In the genomic region with DNA sequence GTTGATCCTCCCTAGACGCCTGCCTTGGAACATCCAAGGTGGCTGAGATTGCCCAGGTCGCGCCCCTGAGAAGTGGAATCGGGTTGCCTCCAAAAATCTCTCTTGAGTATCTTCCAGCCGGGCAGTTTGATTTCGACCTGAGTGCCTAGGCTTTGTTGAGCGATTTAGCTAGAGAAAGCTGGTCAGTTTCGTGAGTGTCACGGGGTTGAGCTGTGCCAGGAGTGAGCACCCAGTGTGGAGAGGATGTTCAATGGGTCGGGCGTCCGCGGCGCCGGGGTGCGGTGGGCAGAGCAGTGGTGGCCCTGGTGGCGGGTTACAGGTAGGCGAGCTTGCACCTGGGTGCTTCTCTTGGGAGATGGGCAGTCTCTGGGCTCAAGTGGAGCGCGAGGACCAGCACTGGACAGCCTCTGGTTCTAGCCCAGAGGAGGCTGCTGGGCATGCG, we compare ENCODE assay signal across 8 mouse cellular contexts. TPM values are rescaled to one million over a fixed set of nuclear protein-coding genes. Genes with fewer than 3 reads are reported as not detected.
DNase-seq lines count a peak whose midpoint lies in the region; ATAC-seq and TF ChIP-seq lines count a peak whose summit lies in the region.

No protein-coding gene starts in this region.

- no peak for TF ChIP-seq CTCF in layer of hippocampus, adult 2 months (conservative IDR thresholded peaks at IDR 0.05)
- TF ChIP-seq CTCF in cerebellum, adult 2 months (IDR thresholded peaks at IDR 0.05; ENCODE audit: borderline replicate concordance, insufficient read depth, low read depth, low read length) = no peak
- no peak for TF ChIP-seq CTCF in kidney, postnatal 0 days (IDR thresholded peaks at IDR 0.05; ENCODE audit: low read depth)

- peak overlapping the region; percentile 91 for H3K9ac ChIP-seq in forebrain, embryonic 16.5 days (replicated peaks; ENCODE audit: low read depth, low read length)
- peak overlapping the region; percentile 2; the same call in 1 of the 2 replicates for H3K9ac ChIP-seq in kidney, postnatal 0 days (ENCODE audit: low read depth, low read length)

- H3K4me1 ChIP-seq in cerebellum, adult 2 months (ENCODE audit: control insufficient read depth, insufficient read depth, low read length) = no peaks in the 10 kb centered on the region; the same call in 1 of the 2 replicates
- peaks cover 10% of the 10 kb centered on the region; the same call in 1 of the 2 replicates for H3K4me1 ChIP-seq in forebrain, embryonic 16.5 days (replicated peaks; ENCODE audit: control insufficient read depth, insufficient read depth, low read length)
- peaks cover 5% of the 10 kb centered on the region; the same call in 1 of the 2 replicates for H3K4me1 ChIP-seq in kidney, postnatal 0 days (replicated peaks; ENCODE audit: insufficient read depth, low read length)

- H3K36me3 ChIP-seq in forebrain, embryonic 16.5 days (ENCODE audit: control insufficient read depth, insufficient read depth) = no peaks in the 10 kb centered on the region
- no peaks in the 10 kb centered on the region for H3K36me3 ChIP-seq in kidney, postnatal 0 days (ENCODE audit: insufficient read depth, low read length)

- peak in 1 of 2 experiments; percentile 33 for DNase-seq in layer of hippocampus, adult 2 months (ENCODE audit: low spot score in 2 of 2)
- no peak for DNase-seq in layer of hippocampus, adult 9-10 months (ENCODE audit: low spot score)
- DNase-seq in cerebellum, adult 2 months = peak; percentile 55 to 75
- DNase-seq in kidney, postnatal 0 days (ENCODE audit: low spot score) = no peak
- peak; percentile 34 for DNase-seq in lung, postnatal 10 days
- DNase-seq in testis, postnatal 10 days (ENCODE audit: low spot score) = peak; percentile 43
- DNase-seq in spleen, adult 12 weeks (ENCODE audit: low spot score) = no peak

- H3K4me2 ChIP-seq in forebrain, embryonic 16.5 days (ENCODE audit: low read length) = peak overlapping the region; percentile 86
- peak overlapping the region; percentile 89 for H3K4me2 ChIP-seq in kidney, postnatal 0 days (ENCODE audit: low read length)

- WGBS in cerebellum, adult 2 months = under 1% methylated on average over 21 of the region's 21 CpGs
- under 1% methylated on average over 21 of the region's 21 CpGs for WGBS in forebrain, embryonic 16.5 days
- 0% methylated on average over 21 of the region's 21 CpGs for WGBS in kidney, postnatal 0 days

- H3K9me3 ChIP-seq in forebrain, embryonic 16.5 days (ENCODE audit: control insufficient read depth, low read length) = peaks cover 4% of the 10 kb centered on the region; the same call in 1 of the 2 replicates
- H3K9me3 ChIP-seq in kidney, postnatal 0 days (replicated peaks; ENCODE audit: low read length) = no peaks in the 10 kb centered on the region

- H3K4me3 ChIP-seq in layer of hippocampus, adult 2 months = peak overlapping the region; percentile 63
- peak overlapping the region; percentile 80 for H3K4me3 ChIP-seq in cerebellum, adult 2 months (replicated peaks; ENCODE audit: insufficient read depth, low read depth, low read length)
- peak overlapping the region; percentile 72 for H3K4me3 ChIP-seq in forebrain, embryonic 16.5 days (replicated peaks; ENCODE audit: low read length)
- peak overlapping the region; percentile 77 for H3K4me3 ChIP-seq in kidney, postnatal 0 days (replicated peaks; ENCODE audit: low read depth, low read length)

- ATAC-seq in forebrain, embryonic 16.5 days = no peak
- no peak for ATAC-seq in kidney, postnatal 0 days (replicated peaks; ENCODE audit: low FRiP score, low read depth)

- H3K27me3 ChIP-seq in cerebellum, adult 2 months (ENCODE audit: control insufficient read depth, insufficient read depth, low read length) = no peaks in the 10 kb centered on the region
- H3K27me3 ChIP-seq in forebrain, embryonic 16.5 days (replicated peaks; ENCODE audit: control insufficient read depth, insufficient read depth, low read length) = peaks cover 6% of the 10 kb centered on the region
- no peaks in the 10 kb centered on the region for H3K27me3 ChIP-seq in kidney, postnatal 0 days (ENCODE audit: insufficient read depth, low read length)

- TF ChIP-seq POLR2A in cerebellum, adult 2 months (IDR thresholded peaks at IDR 0.05; ENCODE audit: borderline replicate concordance, insufficient read depth, low read length) = no peak; the same call in 1 of the 2 replicates

- H3K27ac ChIP-seq in layer of hippocampus, adult 2 months = peak overlapping the region; percentile 97
- peak overlapping the region; percentile 49 for H3K27ac ChIP-seq in cerebellum, adult 2 months (ENCODE audit: insufficient read depth, low read length)
- peak overlapping the region; percentile 97 for H3K27ac ChIP-seq in forebrain, embryonic 16.5 days (ENCODE audit: low read length)
- H3K27ac ChIP-seq in kidney, postnatal 0 days = no peak overlapping the region

RNA-seq across cellular contexts. Expression of a gene that starts 1.9 kb away (rescaled TPM):
- 100 to 1,000 TPM; 177 to 189 TPM for total RNA-seq in layer of hippocampus, adult 2 months (2021)
- 57.0 and 59.3 TPM in 2 replicates for polyA plus RNA-seq in cerebellum, adult 2 months (2012; rRNA removed)
- polyA plus RNA-seq in forebrain, embryonic 16.5 days (2015; fragmentation: Nextera tagmentation; extraction: Ambion mirVana) = 46.5 and 63.6 TPM in 2 replicates
- polyA plus RNA-seq in kidney, postnatal 0 days (2015; fragmentation: Nextera tagmentation; extraction: Ambion mirVana) = 8.8 and 9.7 TPM in 2 replicates

Comparison
In these comparisons a context has a peak if more than half of its experiments do, and no peak if none do; other contexts are left out.
1. DNase-seq: peak in cerebellum, adult 2 months (2 of 2), lung, postnatal 10 days (single experiment) and testis, postnatal 10 days (single experiment); none in layer of hippocampus, adult 9-10 months (single experiment), kidney, postnatal 0 days (single experiment) and spleen, adult 12 weeks (single experiment).
2. Peak in every context shown above with its lines, with median percentiles within 50 percentile points of each other: H3K4me3 ChIP-seq.